Mouse (Mus musculus): ENCODE measurements around the gene Sbds. TPM values are rescaled to one million over a fixed set of nuclear protein-coding genes. Genes with fewer than 3 reads are reported as not detected.

The Sbds gene
- total RNA-seq (2021) = 10 to 100 TPM; 44.3 to 46.8 TPM

DNA sequence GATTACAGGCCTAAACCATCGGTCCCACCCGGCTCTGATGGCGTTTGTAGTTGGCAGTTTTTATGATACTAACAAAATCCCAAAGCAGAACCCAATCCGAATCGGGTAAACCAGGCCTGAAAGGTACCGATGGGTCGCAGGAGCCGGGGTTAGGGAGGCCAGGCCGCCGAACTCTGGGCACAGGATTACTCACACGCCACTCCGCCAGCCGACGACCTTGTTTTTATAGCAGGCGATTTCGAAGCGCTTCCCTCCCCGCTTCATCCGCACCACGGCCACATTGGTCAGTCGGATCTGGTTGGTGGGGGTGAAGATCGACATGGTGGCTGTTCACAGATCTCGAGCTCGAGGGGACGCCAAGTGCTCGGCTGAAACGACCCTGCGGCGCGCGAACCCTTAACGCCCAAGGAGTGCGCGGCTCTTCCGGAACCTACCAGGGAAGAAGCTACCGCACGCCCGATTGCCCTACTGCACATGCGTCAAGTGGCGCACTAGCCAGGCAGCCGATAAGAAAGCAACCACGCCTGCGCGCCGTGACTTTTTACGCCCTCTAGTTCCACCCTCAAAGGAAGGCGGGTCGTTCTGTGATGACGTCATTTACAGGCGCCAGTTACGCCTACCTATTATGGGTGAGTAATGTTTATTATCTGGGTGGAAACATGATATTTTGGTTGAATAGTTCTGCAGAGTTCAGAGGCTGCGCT is at the start of gene Sbds, which contains the start of gene Tyw1:
Sbds (minus strand) TSS at position 514 of the 704 bp plus-strand sequence.
Tyw1 (plus strand) TSS at position 603 of the 704 bp plus-strand sequence.
- peak; percentile 99 for DNase-seq
- intact Hi-C loops (cut with DNase I) = no loop called here

DNA sequence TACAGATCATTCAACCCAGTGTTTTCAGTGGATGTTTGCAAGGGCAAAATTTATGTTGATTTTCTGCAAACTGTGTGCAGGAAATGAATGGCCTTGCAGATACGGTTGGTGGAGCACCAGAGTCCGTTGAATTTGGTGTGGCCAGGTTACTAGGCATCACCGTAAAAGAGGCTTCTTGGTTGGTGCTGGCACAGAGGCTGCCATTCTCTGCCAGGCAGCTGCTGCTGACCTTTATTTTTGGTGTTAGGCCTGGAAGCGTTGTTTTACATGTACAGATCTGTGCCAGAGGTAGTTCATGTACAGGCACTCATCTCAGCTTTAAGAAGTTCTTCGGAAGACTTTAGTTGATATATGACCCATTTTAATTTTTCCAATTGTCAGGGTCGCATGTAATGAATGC is 48.3 kb upstream of the Sbds start:
- DNase-seq = no peak
- intact Hi-C loops (cut with DNase I) = no loop called here

DNA sequence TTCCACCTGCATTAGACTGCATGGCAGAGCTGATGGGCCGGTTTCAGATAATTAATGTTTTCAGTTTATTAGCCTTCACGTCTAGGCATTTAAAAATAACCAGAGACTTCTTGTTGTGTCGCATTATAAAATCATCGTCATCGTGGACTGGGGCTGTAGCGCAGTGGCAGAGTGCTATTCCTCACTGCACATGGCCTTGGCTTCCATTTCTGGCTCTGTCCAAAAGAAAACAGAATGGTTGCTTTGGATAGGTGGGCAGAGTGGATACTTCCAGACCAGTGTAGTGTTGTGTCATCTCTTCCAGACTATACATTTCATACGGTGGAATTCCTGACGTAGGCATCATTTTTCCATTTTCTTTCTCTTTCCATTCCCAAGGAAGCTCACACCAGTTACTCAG is 44.2 kb upstream of the Sbds start:
- no peak for DNase-seq
- intact Hi-C loops (cut with DNase I) = no loop called here

DNA sequence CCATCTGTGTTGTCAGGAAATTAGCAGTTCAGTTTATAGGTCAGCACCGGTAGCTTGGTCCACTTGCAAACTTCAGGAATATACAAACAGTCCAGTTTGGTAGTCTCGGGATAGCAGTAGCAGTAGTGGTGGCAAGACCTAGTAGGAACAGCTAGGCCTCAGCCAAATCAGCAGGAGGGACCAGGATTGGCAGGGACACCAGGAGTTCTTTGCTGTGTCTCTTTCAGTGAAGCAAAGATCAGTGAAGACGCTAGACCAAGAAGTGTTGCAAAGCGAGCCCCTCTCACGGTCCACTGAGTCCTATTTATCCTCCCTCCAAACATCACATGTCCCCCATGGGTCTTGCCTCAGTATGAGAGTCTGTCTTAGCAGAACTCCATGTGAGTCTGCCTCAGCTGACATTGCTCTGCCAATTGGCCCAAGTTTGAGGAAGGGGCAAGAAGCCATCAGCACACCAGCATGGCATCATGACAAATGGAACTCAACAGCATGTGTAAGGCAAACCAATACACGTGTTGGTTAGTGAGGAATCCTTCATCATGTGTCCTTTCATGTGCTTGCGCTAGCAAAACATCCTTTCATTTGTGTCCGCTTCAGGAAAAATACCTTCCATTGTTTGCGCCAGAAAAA is 43.6 kb upstream of the Sbds start:
- intact Hi-C loops (cut with DNase I) = no loop called here
- DNase-seq = no peak

DNA sequence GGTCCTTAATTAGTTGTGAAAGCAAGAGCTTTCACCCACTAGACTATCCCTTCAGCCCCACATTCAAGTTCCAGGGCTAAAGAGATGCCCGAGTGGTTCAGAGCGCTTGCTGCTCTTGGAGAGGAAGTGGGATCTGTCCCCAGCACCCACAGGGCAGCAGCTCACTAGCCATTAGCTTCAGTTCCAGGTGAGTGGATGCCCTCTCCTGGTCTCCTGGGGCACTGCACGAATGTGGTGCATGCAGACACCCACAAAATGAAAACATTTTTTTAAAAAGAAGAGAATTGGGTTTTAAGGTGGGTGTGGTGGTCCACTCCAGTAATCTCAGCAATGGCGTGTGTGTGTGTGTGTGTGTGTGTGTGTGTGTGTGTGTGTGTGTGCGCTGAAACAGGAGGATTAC is 40.7 kb upstream of the Sbds start:
- intact Hi-C loops (cut with DNase I) = no loop called here
- DNase-seq = no peak

DNA sequence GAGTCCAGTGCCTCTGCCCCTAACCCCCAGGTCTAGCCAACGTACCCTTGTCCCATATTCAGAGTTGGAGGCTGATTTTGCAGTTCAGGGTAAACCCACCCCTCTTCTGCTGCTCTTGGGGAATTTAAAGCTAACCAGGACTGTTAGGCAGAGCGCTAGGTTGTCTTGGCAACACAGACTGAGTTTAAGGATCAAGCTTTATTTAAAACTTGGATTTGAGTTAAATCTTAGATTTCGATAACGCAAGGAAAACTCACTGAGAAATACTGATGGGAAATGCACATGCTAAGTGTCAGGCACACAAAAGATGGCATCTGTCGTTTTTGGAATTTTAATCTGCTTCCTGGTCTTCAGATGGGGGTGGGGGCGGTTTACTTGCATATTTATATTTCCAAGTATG is 39.3 kb upstream of the Sbds start:
- no peak for DNase-seq
- intact Hi-C loops (cut with DNase I) = no loop called here

DNA sequence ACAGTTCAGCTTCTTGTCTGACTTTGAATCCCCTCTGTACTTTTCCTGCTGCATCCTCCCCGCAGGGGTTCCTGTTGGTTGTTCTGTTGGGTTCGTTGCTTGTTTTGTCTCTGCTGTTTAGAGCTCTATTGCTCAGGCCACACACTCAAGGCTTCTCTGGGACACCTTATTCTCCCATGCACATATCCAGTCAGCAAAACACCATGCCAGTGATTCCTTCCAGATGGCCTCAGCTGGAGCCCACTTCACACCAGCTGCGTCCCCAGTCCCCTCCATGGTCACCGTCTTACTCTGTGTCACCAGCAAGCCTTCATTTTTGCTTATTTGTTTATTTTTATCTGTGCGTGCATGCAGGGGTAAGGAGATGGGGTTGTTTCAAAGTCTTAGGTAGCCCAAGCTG is 38.6 kb upstream of the Sbds start:
- DNase-seq = peak; percentile 10 to 14
- intact Hi-C loops (cut with DNase I) = no loop called here

DNA sequence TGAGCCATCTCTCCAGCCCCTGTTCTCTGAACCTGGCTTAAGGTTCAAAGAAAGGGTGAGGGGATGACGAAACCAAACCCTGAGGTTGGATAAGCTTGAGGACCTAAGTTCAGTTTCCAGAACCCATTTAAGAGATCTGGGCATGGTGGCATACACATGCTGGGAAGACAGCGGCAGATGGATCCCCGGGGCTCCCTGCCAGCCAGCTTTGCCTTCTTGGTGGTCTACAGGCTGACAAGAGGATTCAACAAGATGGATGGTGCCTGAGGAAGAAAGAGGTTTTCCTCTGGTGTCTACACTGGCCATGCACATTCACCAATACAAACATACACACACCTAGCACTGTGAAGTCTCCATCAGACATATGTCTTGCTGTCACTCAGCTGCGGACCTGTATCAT is 37.6 kb upstream of the Sbds start:
- no peak for DNase-seq
- intact Hi-C loops (cut with DNase I) = no loop called here

DNA sequence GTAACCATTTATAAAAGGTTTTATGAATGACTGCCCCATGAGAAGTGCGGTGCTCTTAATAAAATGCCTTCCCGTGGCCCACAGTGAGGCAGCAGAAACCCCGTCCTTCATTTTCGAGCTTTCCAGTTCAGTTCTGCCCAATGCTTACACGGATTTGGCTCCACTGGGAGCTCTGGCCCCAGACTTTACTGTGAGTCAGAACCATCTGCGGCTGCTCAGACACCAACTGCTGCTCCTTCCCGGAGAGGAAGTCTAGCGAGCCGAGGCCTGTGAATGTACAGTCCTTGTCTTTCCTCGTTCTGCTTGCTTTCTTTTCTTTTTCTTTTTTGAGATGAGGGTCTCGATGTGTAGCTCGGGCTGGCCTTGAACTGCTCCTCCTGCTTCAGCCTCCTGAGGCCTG is 35.4 kb upstream of the Sbds start:
- intact Hi-C loops (cut with DNase I) = no loop called here
- DNase-seq = peak; percentile 12 to 26

DNA sequence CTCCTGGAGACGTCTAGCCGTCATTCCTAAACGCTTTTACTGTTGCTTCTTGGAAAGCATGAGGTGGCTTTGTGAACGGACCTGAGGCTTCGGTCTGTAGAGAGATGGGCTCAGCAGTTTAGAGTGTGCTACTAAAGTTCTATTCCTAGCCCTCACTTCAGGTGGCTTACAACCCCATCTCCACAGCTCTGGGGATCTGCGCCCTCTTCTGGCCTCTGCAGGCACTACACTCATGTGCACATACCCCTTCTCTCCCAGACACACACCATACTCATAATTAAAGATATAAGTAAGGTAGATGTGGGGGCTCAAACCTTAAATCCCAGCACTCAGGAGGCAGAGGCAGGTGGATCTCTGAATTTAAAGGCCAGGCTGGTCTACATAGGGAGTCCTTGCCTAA is 34.9 kb upstream of the Sbds start:
- DNase-seq = no peak
- intact Hi-C loops (cut with DNase I) = no loop called here

DNA sequence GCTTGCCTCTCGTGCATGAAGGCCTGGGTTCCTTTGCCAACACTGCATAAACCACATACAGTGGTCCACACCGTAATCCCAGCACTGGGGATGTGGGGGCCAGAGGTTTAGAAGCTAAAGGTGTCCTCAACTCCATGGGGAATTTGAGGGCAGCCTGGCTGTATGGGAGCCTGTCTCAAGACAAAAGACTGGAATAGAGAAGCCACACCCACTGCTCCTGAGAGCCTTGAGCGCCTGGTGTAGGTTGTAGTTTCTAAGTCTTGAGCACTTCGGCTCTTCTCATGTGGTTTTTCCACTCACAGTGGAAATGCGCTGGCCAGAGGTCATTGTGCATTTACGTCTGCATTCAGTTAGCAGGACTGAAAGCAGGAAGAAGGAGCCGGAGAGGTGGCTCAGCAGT is 32.8 kb upstream of the Sbds start:
- DNase-seq = no peak
- intact Hi-C loops (cut with DNase I) = no loop called here

DNA sequence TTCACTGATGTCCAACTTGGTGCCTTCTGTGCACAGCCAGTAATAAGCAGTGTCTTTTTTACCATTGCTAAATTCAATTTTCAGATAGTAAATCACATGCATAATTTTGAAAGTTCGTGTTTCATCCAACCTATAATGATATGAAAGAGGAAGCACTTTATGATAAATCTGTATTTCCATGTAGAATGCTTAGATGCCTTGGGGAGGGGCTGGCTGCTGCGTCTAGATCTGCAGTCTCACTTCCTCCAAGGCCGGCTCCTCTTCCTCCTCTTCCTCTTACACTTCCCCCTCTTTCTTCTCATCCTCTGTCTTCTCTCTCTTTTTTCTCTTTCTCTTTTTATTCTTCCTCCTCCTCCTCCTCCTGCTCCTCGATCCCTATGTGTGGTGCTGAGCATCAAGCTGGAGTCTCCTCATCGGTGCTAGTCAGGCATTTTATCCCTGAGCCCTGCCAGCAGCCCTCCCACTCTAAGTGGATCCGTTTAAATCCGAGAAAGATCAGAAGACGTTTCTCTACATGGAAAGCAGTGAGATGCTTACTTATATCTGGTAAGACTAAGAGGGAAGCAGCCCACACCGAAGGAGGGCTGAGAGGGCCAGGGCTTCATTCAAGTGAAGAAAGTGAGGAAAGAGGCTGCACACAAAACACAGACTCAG is 27.9 kb upstream of the Sbds start:
- intact Hi-C loops (cut with DNase I) = no loop called here

DNA sequence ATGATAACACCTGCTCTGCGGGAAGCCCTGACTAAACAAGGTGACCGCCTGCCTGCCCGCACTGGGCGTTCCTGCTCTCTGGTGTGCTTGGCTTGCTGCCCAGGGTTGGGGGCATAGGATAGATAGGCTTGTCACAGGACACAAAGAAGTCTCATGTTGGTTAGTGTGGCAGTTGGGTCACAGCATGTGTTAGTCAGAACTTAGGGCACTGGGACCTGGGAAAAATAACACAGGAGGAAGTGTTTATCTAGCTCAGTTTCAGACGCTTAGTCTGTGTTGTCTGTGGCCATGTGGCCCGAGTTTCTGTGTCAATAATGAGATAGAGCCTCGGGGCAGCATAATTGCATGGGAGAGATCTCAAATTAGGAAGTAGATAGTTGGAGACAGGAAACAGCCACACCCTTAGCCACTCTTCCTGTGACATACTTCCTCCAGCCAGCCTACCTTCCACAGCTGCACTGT is 22.7 kb upstream of the Sbds start:
- DNase-seq = no peak

More for the DNA sequence above, 27.9 kb upstream of the Sbds start:
- no peak for DNase-seq

DNA sequence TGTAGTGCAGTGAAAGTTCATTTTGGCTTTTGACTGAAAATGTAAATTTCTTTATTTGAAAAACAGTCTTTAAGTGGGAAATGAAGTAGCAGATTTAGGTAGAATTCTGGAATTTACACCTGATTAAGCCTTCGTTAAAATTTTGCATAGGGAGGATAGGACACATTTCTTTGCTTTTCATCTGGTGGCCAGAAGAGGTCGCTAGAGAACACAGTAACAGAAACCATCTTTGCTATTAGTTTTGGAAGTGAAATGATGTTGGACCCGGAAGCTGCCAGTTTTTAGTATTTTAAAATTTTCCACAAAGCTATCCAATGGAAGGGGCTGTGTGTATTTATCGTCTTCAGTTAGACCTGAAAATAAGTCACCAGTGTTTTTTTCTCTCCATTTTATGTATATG is 20.2 kb upstream of the Sbds start:
- peak; percentile 47 to 65 for DNase-seq
- intact Hi-C loops (cut with DNase I) = loop anchor here (1.0 to 10.0 kb wide), 3 partner anchors 578 to 1159 kb away; no protein-coding TSS in a partner anchor

More for the DNA sequence above, 22.7 kb upstream of the Sbds start:
- intact Hi-C loops (cut with DNase I) = loop anchor here (10.0 kb wide), 1 partner anchor 1157 kb away; no protein-coding TSS in a partner anchor

DNA sequence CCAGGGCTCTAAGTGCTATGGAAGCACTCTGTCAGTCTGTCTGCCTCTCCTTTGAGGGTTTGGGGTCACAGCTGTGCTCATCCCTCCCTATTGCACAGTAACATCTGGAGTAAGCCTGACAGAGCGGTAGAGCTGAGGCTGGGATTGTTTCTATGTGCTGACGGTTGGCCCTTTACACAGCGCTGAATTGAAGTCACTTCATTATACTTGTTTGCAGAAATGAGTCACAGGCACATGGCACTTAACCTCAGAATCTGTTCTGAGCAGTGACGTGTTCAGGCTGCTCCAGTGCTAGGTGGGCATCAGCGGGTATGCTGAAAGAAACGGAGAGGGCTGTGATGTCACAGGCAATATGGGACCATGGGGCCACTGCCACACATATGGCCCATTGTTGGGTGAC is 17.7 kb upstream of the Sbds start:
- intact Hi-C loops (cut with DNase I) = loop anchor here (10.0 kb wide), 1 partner anchor 1162 kb away; no protein-coding TSS in a partner anchor

DNA sequence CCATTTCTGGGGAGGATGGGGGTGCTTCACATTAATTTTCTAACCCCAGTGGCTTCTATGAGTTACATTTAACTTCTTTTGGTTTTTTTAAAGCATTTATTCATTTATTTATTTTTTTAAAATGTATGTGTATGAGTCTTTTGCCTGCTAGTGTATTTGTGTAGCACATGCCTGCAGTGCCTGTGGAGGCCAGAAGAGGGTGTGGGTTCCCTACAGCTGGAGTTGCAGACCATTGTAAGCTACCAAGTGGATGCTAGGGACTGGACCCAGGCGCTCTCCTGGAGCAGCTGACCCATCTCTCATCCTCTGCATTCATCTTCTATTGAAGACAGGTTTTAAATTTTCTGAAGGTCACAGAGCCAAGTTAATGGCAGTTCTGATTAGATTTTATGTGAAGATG is 17.0 kb upstream of the Sbds start:
- intact Hi-C loops (cut with DNase I) = loop anchor here (10.0 kb wide), 1 partner anchor 1162 kb away; no protein-coding TSS in a partner anchor

More for the DNA sequence above, 17.7 kb upstream of the Sbds start:
- no peak for DNase-seq

DNA sequence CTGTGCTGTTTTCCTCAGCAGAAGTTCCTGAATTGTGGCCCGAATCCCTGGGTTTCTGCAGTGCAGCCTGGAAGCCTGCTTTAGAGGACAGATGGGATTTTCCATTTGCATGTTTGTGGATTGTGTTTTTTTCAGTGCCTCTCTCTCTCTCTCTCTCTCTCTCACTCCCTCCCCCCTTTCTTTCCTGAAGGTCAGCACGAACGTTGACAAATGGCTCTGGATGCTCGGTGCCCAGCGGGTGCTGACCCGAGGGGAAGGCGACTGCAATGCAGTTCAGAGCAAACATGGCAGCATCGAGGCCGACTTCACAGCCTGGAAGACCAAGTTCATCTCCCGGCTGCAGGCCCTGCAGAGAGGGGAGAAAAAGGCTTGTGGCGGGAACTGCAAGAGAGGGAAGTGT is 13.6 kb upstream of the Sbds start:
- intact Hi-C loops (cut with DNase I) = no loop called here
- no peak for DNase-seq

More for the DNA sequence above, 17.0 kb upstream of the Sbds start:
- DNase-seq = no peak

DNA sequence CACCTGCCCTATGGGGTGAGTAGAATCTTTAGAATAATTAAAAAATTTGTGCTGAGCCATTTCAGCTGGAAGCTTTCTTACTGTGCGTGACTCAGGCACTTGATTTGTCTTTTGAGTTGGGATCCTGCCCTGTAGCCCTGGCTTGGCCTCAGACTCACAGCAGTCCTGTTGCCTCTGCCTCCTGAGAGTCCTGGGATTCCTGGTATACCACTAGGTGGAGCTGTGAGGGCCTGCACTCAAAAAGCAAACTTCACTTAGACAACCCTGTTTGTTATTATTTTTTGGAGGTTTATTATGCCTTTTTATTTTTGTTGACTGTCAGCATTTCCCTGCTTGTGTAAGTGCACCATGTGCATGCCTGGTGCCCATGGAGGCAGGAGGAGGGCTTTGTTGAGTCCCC is 12.0 kb upstream of the Sbds start:
- peak; percentile 19 to 43 for DNase-seq
- intact Hi-C loops (cut with DNase I) = no loop called here

DNA sequence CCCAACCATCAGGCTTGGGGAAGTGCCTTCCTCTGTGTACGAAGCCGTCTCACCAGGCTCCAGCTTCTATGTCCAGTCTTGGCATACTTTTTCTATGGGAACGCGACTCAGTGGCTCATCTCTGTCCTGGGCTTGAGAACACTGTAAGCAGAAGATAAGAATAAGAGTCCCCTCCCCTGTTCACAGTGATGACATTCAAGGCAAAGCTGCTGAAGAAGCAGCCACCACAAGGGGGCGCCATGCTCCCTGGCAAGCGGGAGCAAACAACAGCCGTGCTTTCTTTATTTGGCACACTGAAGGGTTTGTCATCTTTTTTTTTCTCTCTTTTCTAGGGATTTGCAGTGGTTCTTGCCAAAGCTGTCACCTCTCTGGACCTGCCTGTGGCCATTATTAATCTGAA is 11.3 kb upstream of the Sbds start:
- intact Hi-C loops (cut with DNase I) = no loop called here
- peak in 1 of 2 experiments; percentile 38 for DNase-seq

DNA sequence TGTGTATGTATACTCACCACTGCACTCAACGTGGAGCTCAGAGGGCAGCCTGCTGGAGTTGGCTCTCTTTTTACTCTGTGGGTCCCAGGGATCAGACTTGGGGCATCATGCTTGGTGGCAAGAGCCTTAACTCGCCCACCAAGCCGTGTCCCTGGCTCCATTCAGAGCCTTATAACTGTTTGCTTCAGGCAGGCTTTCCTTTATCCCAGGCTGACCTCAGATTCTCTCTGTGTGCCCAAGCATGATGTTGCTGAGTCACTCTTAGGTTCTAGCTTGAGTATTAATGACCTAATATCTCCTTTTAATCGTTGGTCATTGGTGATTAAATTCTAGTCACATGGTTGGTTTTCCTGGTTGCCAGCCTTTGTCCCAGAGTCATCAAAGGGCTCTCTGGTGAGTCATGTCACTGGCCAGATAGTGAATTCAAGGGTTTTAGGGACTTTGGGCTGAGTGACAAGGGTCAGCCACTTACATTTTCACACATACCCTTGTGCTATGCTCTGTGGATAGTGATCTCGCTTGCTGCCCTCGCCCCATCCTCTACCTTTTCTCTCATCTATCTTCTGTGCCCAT is 9.2 kb upstream of the Sbds start:
- DNase-seq = no peak
- intact Hi-C loops (cut with DNase I) = no loop called here

DNA sequence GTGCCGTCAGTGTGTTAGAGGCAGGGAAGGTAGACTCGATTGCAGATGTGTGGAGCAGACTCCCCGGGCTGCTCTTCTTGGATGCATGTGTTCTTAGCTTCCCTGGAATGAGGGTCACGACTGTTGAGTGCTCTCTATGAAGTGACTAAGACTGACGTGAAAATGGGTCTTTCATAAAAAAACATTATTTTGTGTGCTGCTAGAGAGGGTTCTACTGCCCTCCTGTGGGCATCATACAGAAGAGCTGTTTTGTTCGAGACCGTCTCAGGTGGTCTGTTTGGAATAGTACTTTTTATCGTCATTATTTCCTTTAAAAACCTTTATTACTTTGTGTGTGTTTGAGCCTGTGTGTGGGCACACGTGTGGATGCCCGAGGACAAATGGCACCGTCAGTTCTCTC is 8.1 kb upstream of the Sbds start:
- intact Hi-C loops (cut with DNase I) = no loop called here
- DNase-seq = no peak
